Mouse (Mus musculus) forelimb bud, embryonic 11.5 days (tissue): Measurements from ENCODE around the gene Nr2f2.

Experiments
- DNase-seq: peaks from one replicate; pipeline ENCODE4 v3.0.0-alpha.2; 2012; ENCODE audit warnings: low read depth, low spot score

Gene Nr2f2

DNA sequence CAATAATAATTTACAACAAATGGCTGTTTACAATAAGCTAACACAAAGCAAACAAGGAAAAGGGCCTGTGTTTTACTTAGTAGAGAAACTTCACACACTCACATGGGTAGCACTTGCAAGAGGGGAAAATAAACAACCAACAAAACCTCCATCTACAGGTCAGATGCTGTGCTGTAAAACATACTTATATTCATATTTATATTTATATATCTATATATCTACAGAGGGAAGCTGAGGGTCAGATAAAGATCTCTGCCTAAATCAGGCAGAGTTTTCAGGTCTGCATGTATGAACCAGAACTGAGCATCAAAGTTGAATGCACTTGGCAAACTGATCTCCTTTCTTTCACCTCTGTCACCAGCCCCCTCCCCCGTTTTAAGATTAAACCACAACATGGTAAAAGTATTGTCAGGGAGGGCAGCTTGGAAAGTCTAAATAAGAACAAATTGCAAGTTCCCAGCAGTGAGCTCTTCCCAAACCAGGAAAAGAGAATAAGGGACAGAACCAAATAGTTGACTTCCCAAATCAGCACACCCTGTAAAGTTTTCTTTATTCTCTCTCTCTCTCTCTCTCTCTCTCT, 14.5 kb downstream of the Nr2f2 start:
- no peak for DNase-seq

DNA sequence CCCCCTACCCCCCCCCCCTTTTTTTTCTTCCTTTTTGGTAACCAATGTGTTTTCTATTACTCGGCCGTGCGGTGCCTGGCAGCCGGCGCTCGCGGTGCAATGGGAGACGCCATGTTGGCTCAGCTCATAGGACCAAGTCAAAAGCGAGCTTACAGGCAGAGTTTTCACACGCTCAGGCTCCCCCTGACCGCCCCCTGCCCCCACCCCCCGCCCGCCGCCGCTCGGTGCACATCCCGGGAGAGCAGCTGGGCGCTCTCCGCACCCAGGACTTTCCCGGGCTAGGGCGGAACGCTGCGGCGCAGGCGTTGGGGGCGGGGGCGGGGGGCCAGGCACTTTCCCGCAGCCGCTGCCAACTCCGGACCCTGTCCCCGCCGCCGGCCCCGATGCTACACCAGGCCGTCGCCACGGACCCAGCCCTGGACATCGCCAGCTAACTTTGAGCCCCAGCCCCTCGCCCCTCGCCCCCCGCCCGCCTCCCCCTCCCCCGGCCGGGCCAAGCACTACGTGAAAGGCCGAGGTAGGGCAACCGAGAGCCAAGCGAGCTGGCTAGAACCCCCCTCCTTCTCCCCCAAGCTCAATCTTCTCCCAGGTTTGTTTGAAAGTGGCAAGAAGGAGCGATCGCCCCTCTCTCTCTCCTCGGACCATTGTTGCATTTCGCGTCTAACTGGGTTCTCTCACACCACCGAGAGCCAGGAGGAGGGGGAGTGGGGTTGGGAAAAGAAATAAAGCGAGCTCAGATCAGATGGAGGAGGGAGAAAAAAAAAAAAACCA, 15.6 kb downstream of the Nr2f2 start:
- DNase-seq: peak; percentile 86

DNA sequence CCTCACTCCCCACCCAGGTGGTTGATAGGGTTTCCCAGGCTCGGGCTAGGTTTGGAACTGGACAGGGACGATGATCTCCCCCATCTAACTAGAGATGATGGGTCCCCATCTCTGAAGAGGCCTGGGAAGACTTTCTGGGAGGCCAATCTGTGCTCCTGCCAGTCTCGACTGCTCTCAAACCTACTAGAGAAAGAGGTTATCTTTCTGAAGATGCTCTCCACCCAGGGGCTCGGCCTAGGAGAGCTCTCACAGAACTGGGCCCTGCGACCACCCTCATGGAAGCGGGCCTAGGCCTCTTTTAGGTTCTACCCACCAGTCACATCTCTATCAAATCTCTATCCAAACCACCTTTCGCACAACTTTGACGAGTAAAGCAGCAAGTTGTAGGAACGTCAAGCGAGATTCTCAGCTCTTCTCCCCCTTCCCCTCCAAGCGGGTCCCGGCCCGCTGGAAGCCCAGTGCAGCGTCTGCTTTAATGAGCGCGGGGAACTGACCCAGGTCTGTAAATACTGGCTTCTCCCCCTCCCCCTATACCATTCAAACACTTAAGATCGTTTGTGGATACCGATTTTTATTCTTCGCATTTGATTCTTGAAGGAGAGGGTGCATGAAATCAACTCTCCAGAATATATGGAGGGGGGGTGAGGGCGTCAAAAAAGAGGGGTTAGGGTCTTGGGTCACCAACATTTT, 16.4 kb downstream of the Nr2f2 start:
- no peak for DNase-seq

DNA sequence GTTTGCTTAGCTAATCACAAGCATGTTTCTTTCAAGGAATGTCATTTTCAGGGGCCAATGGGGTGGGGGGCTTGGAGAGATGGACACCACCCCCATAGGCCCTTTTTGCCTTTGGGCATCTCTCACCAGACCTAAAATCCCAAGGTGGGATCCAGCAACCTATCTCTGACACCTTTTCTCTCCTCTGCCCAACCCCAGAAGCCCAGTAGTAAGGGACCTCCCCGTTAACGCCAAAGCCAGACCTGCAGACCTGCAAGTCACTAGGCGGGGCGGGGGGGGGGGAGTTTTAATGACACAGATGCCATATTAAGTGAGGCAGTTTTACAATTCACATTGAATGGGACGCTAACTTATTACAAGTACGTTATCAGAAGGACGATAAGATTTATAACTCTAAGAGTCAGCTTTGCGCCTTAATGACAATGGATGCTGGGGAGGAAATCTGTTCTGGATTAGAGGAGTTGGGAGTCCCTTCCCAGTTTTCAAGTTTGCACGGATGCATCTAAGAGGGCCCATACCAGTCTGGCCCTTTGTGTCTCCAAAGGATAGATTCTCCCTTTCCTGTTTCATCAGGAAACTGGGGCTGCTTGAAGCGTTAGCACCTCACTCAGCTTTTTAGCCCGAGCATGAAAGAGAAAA, 17.4 kb downstream of the Nr2f2 start:
- no peak for DNase-seq

DNA sequence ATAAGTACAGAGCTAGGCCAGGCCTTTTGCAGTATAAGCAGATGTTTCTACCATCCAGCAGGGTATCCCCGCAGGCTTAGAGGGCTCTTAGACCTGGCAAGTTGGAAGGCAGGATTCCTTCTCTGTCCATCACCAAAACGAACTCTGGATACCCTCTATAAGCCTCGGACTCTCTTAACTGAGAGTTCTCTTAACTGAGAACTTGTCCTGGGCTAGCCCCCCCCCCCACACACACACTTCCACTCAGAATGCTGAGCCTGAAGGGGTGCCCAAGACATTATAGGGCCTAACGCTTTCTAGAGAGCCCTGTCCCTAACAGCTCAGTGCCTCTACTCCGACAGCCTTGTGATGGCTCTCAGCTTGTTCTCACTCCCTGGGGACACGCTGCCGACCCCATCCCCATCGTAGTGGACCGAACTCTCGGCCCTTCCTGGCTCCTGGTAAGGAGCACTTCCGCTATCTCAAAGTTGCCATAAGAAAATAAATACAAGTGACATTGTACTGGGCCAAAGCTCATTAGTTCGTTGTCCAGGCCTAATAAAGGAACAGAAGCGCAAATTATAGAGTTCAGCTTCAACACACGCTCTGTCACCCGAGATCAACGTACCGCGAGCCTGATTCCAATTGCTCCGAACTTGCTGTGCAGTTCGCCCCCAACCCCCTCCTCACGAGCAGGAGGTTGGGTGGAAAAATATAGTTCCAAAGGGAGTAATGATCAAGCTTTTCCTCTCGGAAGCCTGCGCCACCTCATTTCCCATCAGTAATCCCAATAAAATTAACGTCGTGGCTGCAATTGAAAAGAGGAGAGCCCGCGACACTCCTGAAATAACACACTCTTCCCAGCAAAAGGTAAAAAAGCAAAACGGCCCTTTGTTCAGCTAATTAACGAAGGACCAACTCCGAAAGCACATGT, 18.2 kb downstream of the Nr2f2 start:
- no peak for DNase-seq

DNA sequence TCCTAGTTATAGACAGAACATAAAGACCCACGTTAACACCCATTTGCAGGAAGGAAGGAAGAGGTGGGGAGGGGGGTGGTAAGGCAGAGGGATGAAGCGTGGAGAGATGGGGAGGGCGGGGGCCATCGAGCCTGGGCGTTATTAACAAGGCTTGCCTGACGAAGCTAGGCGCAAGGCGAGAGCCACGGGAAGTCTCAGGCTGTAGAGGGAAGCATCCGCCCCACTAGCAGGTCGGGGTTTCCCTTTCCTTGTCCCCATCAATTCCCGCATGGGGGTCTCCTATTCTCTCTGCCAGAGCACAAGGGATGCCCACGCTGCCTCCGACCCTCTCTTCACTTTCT, 18.9 kb downstream of the Nr2f2 start:
- DNase-seq: no peak

DNA sequence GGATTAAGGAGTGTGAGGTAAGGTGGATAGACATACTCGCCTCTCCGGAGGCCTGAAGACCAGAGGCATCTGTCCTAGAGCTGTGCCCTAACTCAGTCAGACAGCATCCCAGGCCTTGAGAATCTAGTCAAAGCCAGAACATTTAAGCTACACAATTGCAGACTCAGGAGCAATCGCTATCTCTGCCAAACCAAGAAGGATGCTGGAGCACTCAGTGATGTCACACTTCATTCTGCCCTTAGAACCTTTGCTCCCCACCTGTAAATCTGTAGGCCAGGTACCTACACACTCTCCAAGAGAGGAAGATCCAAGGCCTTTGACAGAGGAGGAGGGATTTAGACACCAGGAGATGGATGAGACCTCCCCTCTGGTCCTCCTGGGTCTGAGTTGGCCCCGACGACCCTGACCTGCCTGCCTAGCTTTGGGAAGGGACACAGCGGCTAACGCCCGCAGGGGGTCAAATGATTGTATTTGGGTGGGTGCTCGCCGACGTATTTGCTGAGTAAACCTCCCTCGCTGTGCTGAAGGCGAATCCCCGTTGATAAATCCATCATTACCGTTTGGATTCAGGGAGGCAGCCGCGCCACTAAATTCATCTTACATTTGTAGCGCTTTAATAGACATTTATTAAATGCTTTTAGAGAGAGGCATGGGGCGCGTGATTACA, 19.5 kb downstream of the Nr2f2 start:
- no peak for DNase-seq

DNA sequence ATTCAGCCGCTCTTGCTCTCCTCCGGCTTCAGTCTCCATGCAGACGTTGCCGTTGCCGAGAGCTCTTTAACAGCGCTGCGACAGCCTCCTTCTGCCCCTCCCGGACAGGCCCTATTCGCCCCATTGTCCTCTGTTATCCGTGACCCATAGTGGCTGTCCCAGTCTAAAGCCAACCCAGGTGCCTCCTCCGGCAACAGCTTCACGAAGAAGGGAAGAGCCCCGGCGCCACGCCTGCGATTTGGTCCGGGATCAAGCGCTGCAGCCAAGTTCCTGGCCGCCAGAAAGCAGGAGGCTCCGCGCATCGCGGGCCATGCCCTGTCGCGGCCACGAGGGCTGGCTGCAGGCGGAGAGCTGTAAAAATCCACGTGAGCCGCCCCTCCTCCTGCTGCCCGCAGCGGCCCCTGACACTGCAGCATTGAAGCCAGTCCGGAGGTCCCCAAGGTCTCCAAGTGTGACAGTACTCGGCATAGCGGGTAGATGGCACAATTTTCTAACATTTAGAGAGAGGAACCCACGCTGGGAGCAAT, 20.5 kb downstream of the Nr2f2 start:
- no peak for DNase-seq

DNA sequence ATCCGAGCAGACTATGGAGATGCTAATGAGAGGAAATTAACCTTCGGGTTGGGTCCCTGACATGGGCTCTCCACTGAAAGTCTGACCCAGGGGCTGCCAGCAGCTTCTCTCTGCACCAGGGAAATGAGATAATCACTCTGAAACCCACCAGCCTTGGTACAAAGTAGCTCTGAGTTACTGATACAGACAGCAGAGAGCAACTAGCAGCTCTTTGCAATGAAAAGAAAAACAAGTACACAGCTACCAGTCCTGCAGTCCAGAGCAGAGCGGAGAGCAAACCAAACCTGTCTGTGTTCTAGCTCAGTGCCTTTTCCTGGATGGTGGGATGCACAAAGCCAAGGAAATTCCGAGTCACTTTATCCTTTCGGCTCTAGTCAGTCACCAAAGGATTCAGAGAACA, 23.1 kb downstream of the Nr2f2 start:
- no peak for DNase-seq

DNA sequence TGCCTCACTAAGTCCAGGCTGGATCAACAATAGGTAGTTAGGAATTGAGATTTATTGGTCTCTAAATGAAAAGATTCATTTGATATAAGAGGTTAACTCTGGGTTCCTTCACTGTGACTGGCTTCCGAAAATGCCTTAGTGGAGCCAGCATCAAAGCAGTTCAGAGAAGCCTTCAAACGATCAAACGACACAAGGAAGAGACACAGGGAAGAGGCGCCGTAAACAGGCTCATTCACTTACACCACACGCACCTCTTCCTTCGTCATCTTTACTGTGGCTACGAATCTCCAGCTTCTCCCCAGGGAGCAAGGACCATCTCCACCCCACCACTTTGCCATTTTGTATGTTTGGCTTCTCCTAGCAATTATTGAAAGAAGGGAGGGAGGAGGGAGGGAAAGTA, 23.8 kb downstream of the Nr2f2 start:
- no peak for DNase-seq

DNA sequence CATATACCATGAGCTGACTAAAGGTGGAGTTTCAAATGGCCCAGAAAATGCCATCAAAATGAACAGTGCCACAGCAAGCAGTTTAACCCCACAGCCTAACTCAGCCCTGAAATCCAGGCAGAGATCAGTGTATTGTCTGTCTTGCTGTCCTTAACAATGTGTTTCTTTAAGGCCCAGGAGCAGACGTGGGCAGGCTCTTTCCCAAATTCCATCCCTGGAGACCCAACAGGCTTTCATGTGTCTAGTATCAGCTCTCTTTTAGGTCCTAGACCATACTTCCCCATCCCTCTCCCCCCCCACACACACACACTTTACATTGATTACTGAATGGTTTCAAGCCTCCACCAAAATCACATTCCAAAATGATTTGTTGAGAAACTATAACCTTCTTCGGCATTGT, 24.5 kb downstream of the Nr2f2 start:
- no peak for DNase-seq

DNA sequence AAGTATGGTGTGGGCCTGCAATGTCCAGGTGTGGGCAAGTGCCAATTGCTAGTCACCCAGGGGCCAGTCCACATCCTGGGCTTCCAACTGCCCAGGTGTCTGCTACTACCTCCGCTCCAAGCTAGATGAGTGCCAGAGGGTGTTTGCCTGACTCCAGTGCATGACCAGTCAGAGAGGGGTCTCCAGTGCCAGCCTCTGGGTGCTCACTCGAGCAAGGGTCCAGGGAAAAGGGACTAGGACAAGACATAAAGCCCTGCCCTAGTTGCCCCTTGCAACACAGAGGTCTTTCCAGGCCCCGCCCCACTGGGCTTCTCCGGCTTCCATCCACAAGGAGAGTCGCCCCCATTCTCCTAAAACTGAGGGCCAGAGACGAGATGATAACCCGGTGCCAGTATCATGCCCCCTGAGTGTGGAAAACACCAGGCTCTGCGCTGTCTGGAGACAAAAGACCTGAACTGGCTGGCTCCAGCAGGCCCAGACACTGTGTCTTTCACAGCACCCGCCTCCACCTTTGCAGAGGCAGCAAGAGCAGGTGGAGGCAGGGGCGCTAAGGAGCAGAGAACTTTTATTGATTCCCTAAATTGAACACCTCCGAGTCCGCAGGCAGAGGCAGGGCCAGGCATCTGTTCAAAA, 26.4 kb downstream of the Nr2f2 start:
- no peak for DNase-seq

DNA sequence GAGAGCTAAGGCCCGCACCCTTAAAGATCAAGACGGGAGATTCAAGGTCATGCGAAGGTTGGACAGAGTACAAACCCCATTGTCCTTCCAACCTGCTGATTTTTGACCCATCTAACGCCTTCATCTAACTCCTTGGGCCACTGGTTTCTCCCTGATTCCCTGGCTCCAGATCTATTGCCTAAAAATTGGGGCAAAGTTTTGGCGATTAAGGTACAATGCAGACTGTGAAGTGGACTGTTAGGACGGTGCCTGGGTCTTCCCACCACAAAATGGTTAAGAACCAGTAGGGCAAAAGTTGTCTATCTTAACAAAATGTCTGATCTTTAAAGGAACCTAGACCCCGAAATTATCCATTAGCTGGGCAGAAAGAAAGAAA, 28.3 kb downstream of the Nr2f2 start:
- no peak for DNase-seq

DNA sequence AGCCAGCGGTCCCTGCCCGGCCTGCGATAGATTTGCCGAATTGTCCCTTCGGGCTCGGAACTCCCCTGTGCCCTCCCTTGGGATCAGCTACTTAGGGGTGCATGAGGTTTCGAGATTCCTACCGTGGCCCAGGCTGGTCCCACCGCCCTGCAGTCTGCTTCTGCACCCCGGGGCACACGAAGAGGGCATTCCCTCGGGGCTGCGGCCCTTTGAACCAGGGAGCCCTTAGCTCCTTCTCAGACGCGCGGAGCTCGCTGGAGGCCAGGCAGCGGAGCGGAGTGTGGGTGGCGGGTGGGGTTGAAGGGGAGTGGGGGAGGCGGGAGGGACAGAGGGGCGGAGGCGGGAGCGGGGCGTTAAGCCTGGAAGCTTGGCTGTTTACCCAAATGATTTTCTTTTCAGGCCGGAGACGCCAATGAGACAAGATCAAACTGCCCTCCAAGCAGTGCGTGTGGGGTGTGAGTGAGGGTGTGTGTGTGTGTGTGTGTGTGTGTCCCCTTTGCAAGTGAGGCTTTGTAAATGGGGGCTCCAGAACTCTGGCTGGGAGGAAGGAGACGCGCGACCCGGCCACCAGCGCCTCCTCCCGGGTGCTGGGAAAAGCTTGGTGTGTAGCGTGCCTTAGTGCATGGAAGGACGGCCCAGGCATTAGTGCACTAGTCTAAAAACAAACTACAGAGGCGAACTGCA, 28.8 kb downstream of the Nr2f2 start:
- no peak for DNase-seq

DNA sequence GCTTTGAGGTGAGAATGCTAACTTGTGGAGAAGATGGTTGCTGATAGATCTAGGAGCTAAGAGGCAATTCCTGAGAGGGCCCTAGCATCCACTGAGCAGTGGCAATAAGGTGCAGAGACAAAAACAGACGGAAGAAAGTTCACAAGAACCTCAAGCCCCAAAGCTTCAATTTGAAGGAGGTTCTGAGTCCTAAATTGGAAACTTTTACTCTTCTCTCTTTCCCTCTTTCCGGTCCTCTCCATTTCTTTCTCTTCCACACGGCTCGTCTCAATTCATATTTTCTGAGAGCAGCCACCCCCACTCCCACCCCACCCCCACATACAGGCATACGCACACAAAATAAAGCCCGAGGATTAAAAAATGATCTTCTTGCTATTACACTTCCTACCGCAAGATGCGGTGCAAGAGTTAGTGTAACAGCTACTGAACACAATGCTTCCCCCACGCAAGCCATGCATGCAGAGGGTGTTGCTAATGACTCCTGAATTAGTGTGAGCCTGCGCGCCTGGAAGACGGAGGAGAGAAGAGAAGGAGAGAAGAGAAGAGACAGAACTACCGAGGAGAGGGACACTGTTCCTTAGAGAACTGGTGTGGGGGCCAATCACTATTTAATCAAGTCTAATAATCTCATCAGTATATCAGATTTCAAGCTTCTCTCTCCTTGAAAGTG, 29.8 kb downstream of the Nr2f2 start:
- no peak for DNase-seq

DNA sequence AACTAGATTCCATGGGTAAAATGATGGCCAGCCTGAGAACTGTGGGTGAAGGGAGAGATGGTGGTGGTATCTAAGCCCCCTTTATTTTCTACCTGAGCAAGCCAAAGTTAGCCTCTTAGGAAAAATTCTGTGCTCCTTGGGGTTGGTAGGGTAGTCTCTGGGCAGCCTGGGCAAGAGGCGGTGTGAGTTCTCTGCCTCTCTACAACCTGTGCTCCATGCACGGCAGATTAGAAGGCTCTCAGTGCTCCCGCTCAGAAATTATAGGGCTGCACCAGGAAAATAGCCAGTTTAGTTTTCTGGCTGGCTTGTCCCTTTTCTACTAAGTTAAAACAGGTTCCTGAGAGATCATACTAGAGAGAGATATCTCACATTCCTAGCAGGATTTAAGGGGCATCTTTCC, 30.4 kb downstream of the Nr2f2 start:
- DNase-seq: no peak

DNA sequence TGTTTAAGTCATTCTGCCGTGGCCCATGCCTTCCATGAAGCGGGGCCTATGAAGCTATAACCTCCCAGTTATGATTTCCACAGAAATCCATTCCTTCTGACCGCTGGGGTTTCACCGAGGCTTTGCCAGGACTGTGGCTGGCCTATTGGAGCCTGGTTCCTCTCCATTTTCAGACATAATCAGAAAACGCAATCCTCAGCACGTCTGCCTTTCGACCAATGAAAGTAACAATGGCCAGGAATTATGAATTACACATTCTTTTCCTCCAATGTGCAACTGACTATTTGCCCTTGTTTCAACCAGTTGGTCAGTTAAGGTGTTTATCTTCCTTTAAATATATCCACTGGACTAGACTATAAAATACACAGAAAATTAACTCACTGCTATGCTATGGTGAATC, 31.1 kb downstream of the Nr2f2 start:
- no peak for DNase-seq

DNA sequence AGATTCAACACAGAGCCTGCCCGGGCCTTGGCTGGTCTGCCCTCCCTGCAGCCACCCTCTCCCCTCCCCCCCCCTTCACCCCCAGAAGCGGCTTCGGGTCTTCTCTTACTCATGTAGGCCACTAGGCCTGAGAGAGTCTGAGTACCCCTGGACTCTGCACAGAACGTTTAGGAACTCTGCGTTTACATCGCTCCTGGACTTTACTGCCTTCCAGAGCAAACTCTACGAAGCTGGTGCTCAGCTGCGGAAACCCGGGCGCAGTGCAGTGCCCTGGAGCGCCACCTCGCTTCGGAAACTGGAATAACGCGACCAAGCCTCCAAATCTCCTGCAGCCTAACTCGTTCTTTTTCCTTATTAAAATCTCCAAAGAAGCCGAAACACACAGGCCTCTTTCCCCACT, 31.7 kb downstream of the Nr2f2 start:
- peak; percentile 86 for DNase-seq

DNA sequence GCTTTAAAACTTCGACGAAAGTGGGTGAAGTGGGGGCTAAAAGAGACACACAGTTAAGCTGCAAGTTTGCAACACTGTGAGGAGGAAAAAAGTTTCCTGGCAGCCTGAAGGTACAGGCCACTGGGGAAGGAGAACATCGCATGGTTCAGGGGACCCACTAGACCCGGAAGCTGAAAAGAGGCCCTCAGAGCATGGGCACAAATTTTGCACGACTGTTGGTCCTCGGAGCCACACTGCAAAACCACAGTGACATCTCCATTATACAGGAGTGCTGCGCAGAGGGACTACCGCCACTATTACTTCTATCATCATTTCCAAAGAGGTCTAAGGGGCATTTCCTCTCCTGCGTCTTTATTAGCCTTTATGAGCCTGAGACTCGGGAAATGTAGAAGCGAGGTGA, 32.7 kb downstream of the Nr2f2 start:
- no peak for DNase-seq
